Mouse (Mus musculus) heart, embryonic 11.5 days (tissue): Measurements from ENCODE around the gene Efs. TPM values are rescaled to one million over a fixed set of nuclear protein-coding genes. Genes with fewer than 3 reads are reported as not detected.

Source experiments
- ATAC-seq: fragments of 200-750 bp; cut with Nextera tagmentation; replicated peaks from 2 replicates; pipeline ENCODE4 v1.8.0; 2017; ENCODE audit warnings: moderate library complexity; ENCODE audit not compliant: insufficient number of reproducible peaks, low FRiP score, low TSS enrichment
- H3K27ac ChIP-seq: fragments of 300-500 bp; sonication (generic); 2 replicates; pipeline ENCODE4 v1.5.1; 2014; ENCODE audit warnings: mild to moderate bottlenecking, low read depth, low read length
- H3K27me3 ChIP-seq: fragments of 300-500 bp; sonication (generic); 2 replicates; pipeline ENCODE4 v1.6.1; 2014; ENCODE audit warnings: mild to moderate bottlenecking, low read length, mixed read lengths; ENCODE audit not compliant: control insufficient read depth, insufficient read depth
- H3K36me3 ChIP-seq: fragments of 300-500 bp; sonication (generic); 2 replicates; pipeline ENCODE4 v1.6.1; 2014; ENCODE audit warnings: mild to moderate bottlenecking, low read length, moderate library complexity, mixed read lengths; ENCODE audit not compliant: control insufficient read depth, insufficient read depth
- H3K4me1 ChIP-seq: fragments of 300-500 bp; sonication (generic); 2 replicates; pipeline ENCODE4 v1.6.1; 2014; ENCODE audit warnings: low read length; ENCODE audit not compliant: control insufficient read depth, insufficient read depth
- H3K4me2 ChIP-seq: fragments of 300-500 bp; sonication (generic); 2 replicates; pipeline ENCODE4 v1.6.1; 2014; ENCODE audit warnings: mild to moderate bottlenecking, moderate library complexity
- H3K4me3 ChIP-seq: fragments of 300-500 bp; sonication (generic); 2 replicates; pipeline ENCODE4 v1.5.1; 2014; ENCODE audit warnings: low read depth, low read length
- H3K9ac ChIP-seq: fragments of 300-500 bp; sonication (generic); 2 replicates; pipeline ENCODE4 v1.6.1; 2014; ENCODE audit warnings: mild to moderate bottlenecking, low read depth, low read length, moderate library complexity
- H3K9me3 ChIP-seq: fragments of 300-500 bp; sonication (generic); replicated peaks from 2 replicates; pipeline ENCODE4 v1.6.1; 2016; ENCODE audit warnings: low read length; ENCODE audit not compliant: control insufficient read depth
- WGBS: fragments of 180-500 bp; shearing (Covaris S2); extraction: QIAGEN DNeasy Blood & Tissue Kit; methylation state at CpG from one replicate; pipeline ENCODE4 v1.1.7; 2014; ENCODE audit not compliant: insufficient replicate concordance; 5-methylcytosine and 5-hydroxymethylcytosine counted together
- microRNA counts: library from miRNA; unstranded; fragments of <30 nt; microRNA quantifications from one replicate; lab custom pipeline; 2015
- microRNA-seq: library from miRNA; unstranded; fragments of <30 nt; microRNA quantifications from one replicate; pipeline ENCODE4, GENCODE M21; 2016; ENCODE audit warnings: borderline number of aligned reads
- polyA plus RNA-seq: library from polyadenylated mRNA; unstranded; fragments of >200 nt; fragmentation: Nextera tagmentation; extraction: Ambion mirVana; gene quantifications from 2 replicates; pipeline ENCODE4 v1.2.1, GENCODE M21; 2014

Gene Efs
- polyA plus RNA-seq, 1 experiment from 2014 or later: 11.0 TPM

DNA sequence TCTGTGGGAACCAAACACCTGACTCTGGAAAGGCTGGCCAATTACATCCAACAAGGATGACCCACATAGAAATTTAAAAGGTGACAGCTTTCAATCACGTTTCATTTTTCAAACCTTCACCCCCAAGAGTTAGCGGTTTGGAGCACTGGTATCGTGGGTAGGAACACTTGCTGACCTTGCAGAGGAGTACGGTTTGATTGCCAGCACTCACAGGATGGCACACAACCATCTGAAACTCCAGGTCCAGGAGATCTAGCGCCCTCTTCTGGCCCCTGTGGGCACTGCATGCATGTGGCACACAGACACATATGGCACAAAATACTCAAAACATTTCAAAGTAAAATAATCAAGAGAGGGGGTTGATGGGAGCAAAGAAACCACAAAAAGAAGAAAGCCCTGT lies 59.0 kb downstream of the Efs start:
- Histone ChIP-seq H3K9me3 (no peaks in the 10 kb centered on the region), H3K27me3 (no peaks in the 10 kb centered on the region), H3K9ac (no peak overlapping the region), H3K27ac (no peak overlapping the region), H3K36me3 (no peaks in the 10 kb centered on the region), H3K4me3 (no peak overlapping the region), H3K4me1 (no peaks in the 10 kb centered on the region), H3K4me2 (no peak overlapping the region)
- ATAC-seq: no peak
- WGBS: 56% methylated on average over 5 of the region's 5 CpGs

MicroRNA genes within 50 kb of the gene (microRNA counts, 519-probe panel; counts per million panel counts)
- microRNA mmu-miR-208a (lab: Ali Mortazavi, UCI) (7,850 counts per million, percentile 96 among the panel's probes with 10 or more counts), microRNA mmu-miR-208b (lab: Ali Mortazavi, UCI) (8,216 counts per million, percentile 100 among the panel's probes with 10 or more counts)

Small RNA genes within 50 kb of the gene (microRNA-seq; reads per million reads assigned to microRNA genes)
- gene Mir208a (12,836 reads per million, percentile 97 among the genes with 10 or more reads in this experiment), gene Mir208b (58,129 reads per million, percentile 99 among the genes with 10 or more reads in this experiment)

Other genes with a start within 250 kb of the Efs start
- 56.7 and 60.8 TPM in 2 replicates for gene 1700123O20Rik, start 239.9 kb downstream of the Efs start, polyA plus RNA-seq
- gene Acin1, start 239.2 kb downstream of the Efs start, polyA plus RNA-seq: 72.1 and 96.8 TPM in 2 replicates
- 0.15 and 0.36 TPM in 2 replicates for gene Gm29776, start 227.3 kb downstream of the Efs start, polyA plus RNA-seq
- not detected in 2 replicates for gene Cebpe, start 214.0 kb downstream of the Efs start, polyA plus RNA-seq
- 4.8 and 5.6 TPM in 2 replicates for gene Slc7a8, start 144.2 kb downstream of the Efs start, polyA plus RNA-seq
- gene Rnf212b, start 112.0 kb downstream of the Efs start, polyA plus RNA-seq: not detected in 2 replicates
- 6.5 and 6.7 TPM in 2 replicates for gene Homez, start 55.2 kb downstream of the Efs start, polyA plus RNA-seq
- gene Ppp1r3e, start 48.6 kb downstream of the Efs start, polyA plus RNA-seq: 0.94 and 1.8 TPM in 2 replicates
- gene Bcl2l2, start 42.7 kb downstream of the Efs start, polyA plus RNA-seq: 3.3 TPM in 2 replicates
- gene Gm20521, start 42.7 kb downstream of the Efs start, polyA plus RNA-seq: 0.31 TPM in 1 of 2 replicates, not detected in the other
- gene Pabpn1, start 33.6 kb downstream of the Efs start, polyA plus RNA-seq: 89.5 and 99.0 TPM in 2 replicates
- 26.0 and 28.7 TPM in 2 replicates for gene Slc22a17, start 13.0 kb downstream of the Efs start, polyA plus RNA-seq
- gene Il25, start 6.6 kb upstream of the Efs start, polyA plus RNA-seq: not detected in 2 replicates
- 0.49 and 0.90 TPM in 2 replicates for gene Cmtm5, start 10.1 kb upstream of the Efs start, polyA plus RNA-seq
- gene Myh6, start 40.8 kb upstream of the Efs start, polyA plus RNA-seq: 2,306 and 2,903 TPM in 2 replicates
- gene Gm17428, start 50.8 kb upstream of the Efs start, polyA plus RNA-seq: not detected in 2 replicates
- 3,446 and 4,122 TPM in 2 replicates for gene Myh7, start 68.5 kb upstream of the Efs start, polyA plus RNA-seq
- gene Ngdn, start 89.3 kb upstream of the Efs start, polyA plus RNA-seq: 60.3 and 62.1 TPM in 2 replicates
- 2.9 and 3.1 TPM in 2 replicates for gene Zfhx2, start 166.2 kb upstream of the Efs start, polyA plus RNA-seq
- 12.4 and 15.1 TPM in 2 replicates for gene Thtpa, start 168.7 kb upstream of the Efs start, polyA plus RNA-seq
- 9.1 and 11.4 TPM in 2 replicates for gene Ap1g2, start 180.5 kb upstream of the Efs start, polyA plus RNA-seq
- gene Jph4, start 190.8 kb upstream of the Efs start, polyA plus RNA-seq: 0.31 and 0.59 TPM in 2 replicates